Mouse (Mus musculus): ENCODE results near the gene Grb10. TPM values are rescaled to one million over a fixed set of nuclear protein-coding genes. Genes with fewer than 3 reads are reported as not detected.

Grb10 gene
- total and polyA plus RNA-seq, 2 experiments = 3.0 to 4.0 TPM

DNA sequence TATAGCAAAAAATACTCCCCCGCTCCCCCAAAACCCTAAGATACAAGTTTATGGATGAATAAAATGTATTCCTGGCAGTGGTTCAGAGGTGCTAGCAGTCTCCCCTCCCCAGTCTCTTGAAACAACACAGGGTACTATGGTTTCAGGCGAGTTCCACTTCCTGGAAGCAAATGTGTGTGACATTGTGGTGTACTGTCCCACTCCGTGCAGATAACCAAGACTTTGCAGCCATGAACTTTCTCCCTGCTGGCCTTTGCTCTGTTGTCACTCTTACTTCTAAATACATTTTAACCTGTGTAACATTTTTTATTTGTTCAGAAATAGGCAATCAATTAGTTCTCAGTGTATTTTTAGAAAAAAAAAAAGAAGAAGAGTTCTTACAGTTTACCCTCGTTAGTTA lies 20.5 kb upstream of the Grb10 start:
- no peak overlapping the region for H3K4me3 ChIP-seq (ENCODE audit: insufficient read depth, low read depth, low read length)
- H3K36me3 ChIP-seq (ENCODE audit: control insufficient read depth, insufficient read depth, low read length) = no peaks in the 10 kb centered on the region
- WGBS = 40% methylated on average over 4 of the region's 4 CpGs
- H3K4me1 ChIP-seq (ENCODE audit: control insufficient read depth, insufficient read depth, low read length) = no peaks in the 10 kb centered on the region
- no peaks in the 10 kb centered on the region for H3K79me2 ChIP-seq (ENCODE audit: control insufficient read depth, insufficient read depth, low read length)
- H3K9ac ChIP-seq (ENCODE audit: low read depth, low read length) = no peak overlapping the region
- TF ChIP-seq POLR2A (IDR thresholded peaks at IDR 0.05; ENCODE audit: extremely low read depth, insufficient read depth, low read length) (no peak), CTCF (IDR thresholded peaks at IDR 0.05; ENCODE audit: low read depth, low read length) (no peak)
- H3K27me3 ChIP-seq (ENCODE audit: control insufficient read depth, insufficient read depth, low read length) = peaks cover 4% of the 10 kb centered on the region; the same call in 1 of the 2 replicates
- no peak overlapping the region for H3K27ac ChIP-seq (replicated peaks; ENCODE audit: insufficient read depth, low read depth, low read length)
- DNase-seq (ENCODE audit: extremely low read depth, low read depth, low spot score) = peak; percentile 27

- TF ChIP-seq CTCF (IDR thresholded peaks at IDR 0.05; ENCODE audit: low read depth, low read length) (no peak), POLR2A (IDR thresholded peaks at IDR 0.05; ENCODE audit: extremely low read depth, insufficient read depth, low read length) (no peak)
- Histone ChIP-seq H3K4me1 (ENCODE audit: control insufficient read depth, insufficient read depth, low read length) (no peaks in the 10 kb centered on the region), H3K4me3 (ENCODE audit: insufficient read depth, low read depth, low read length) (no peak overlapping the region), H3K9ac (ENCODE audit: low read depth, low read length) (no peak overlapping the region), H3K79me2 (ENCODE audit: control insufficient read depth, insufficient read depth, low read length) (no peaks in the 10 kb centered on the region), H3K36me3 (ENCODE audit: control insufficient read depth, insufficient read depth, low read length) (no peaks in the 10 kb centered on the region), H3K27me3 (ENCODE audit: control insufficient read depth, insufficient read depth, low read length) (no peaks in the 10 kb centered on the region; the same call in 1 of the 2 replicates), H3K27ac (replicated peaks; ENCODE audit: insufficient read depth, low read depth, low read length) (no peak overlapping the region)
- WGBS = 43% methylated on average over 2 of the region's 2 CpGs
- no peak for DNase-seq (ENCODE audit: extremely low read depth, low read depth, low spot score)
These were observed 10.3 kb upstream of the Grb10 start for GRCm38 (mm10) chr11:12048547-12049327.

DNA sequence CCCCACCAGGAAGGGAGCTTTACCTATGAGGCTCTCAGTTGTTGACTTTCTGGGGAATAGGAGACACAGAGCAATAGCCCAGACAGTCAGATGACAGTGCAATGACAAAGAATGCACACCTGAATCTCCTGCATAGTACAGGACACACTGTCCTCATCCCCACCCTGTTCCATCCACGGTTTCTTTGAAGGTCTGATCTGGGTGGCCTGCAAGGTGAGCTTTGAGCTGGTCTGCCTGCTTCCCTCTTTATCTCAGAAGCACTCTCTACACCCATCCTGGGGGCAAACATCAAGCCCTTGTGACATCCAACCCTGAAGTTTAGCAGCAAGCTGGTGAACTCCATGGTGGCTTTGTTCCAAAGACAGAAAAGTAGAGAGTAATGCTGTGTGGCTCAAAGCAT lies 9.7 kb upstream of the Grb10 start:
- no peaks in the 10 kb centered on the region; the same call in 1 of the 2 replicates for H3K27me3 ChIP-seq (ENCODE audit: control insufficient read depth, insufficient read depth, low read length)
- no peak overlapping the region for H3K27ac ChIP-seq (replicated peaks; ENCODE audit: insufficient read depth, low read depth, low read length)
- no peak overlapping the region for H3K4me3 ChIP-seq (ENCODE audit: insufficient read depth, low read depth, low read length)
- H3K4me1 ChIP-seq (ENCODE audit: control insufficient read depth, insufficient read depth, low read length) = no peaks in the 10 kb centered on the region
- H3K9ac ChIP-seq (ENCODE audit: low read depth, low read length) = no peak overlapping the region
- 36% methylated on average over 1 of the region's 1 CpGs for WGBS
- no peaks in the 10 kb centered on the region for H3K36me3 ChIP-seq (ENCODE audit: control insufficient read depth, insufficient read depth, low read length)
- no peak for DNase-seq (ENCODE audit: extremely low read depth, low read depth, low spot score)
- TF ChIP-seq POLR2A (IDR thresholded peaks at IDR 0.05; ENCODE audit: extremely low read depth, insufficient read depth, low read length) (no peak), CTCF (IDR thresholded peaks at IDR 0.05; ENCODE audit: low read depth, low read length) (no peak)
- no peaks in the 10 kb centered on the region for H3K79me2 ChIP-seq (ENCODE audit: control insufficient read depth, insufficient read depth, low read length)

DNA sequence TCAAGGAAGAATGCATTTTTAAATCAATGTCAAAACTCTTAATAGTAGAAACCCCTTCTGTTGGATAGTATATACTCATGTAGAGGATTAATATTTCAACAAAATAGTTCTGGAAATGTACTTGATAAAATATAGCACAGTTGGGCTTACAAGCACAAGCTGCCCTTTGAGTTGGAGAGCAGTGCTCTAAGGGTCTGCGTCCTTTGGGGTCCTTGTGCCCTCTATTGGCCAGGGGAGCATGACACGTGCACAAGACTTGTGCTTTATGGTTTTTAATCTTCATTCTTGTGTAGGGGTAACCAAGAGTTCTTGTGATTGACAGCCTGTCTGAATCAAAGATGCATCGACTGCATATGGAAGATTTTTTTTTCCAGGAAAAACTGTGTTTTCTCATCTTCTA lies 5.8 kb upstream of the Grb10 start:
- Histone ChIP-seq H3K27me3 (ENCODE audit: control insufficient read depth, insufficient read depth, low read length) (peaks cover 5% of the 10 kb centered on the region; the same call in 1 of the 2 replicates), H3K79me2 (ENCODE audit: control insufficient read depth, insufficient read depth, low read length) (no peaks in the 10 kb centered on the region), H3K4me1 (ENCODE audit: control insufficient read depth, insufficient read depth, low read length) (no peaks in the 10 kb centered on the region), H3K4me3 (ENCODE audit: insufficient read depth, low read depth, low read length) (no peak overlapping the region), H3K9ac (ENCODE audit: low read depth, low read length) (no peak overlapping the region), H3K27ac (replicated peaks; ENCODE audit: insufficient read depth, low read depth, low read length) (no peak overlapping the region), H3K36me3 (ENCODE audit: control insufficient read depth, insufficient read depth, low read length) (no peaks in the 10 kb centered on the region)
- 70% methylated on average over 3 of the region's 3 CpGs for WGBS
- no peak for DNase-seq (ENCODE audit: extremely low read depth, low read depth, low spot score)
- TF ChIP-seq POLR2A (IDR thresholded peaks at IDR 0.05; ENCODE audit: extremely low read depth, insufficient read depth, low read length) (no peak), CTCF (IDR thresholded peaks at IDR 0.05; ENCODE audit: low read depth, low read length) (no peak)

- Histone ChIP-seq H3K79me2 (ENCODE audit: control insufficient read depth, insufficient read depth, low read length) (no peaks in the 10 kb centered on the region), H3K4me1 (ENCODE audit: control insufficient read depth, insufficient read depth, low read length) (no peaks in the 10 kb centered on the region), H3K27ac (replicated peaks; ENCODE audit: insufficient read depth, low read depth, low read length) (no peak overlapping the region), H3K36me3 (ENCODE audit: control insufficient read depth, insufficient read depth, low read length) (no peaks in the 10 kb centered on the region), H3K27me3 (ENCODE audit: control insufficient read depth, insufficient read depth, low read length) (peaks cover 16% of the 10 kb centered on the region), H3K9ac (ENCODE audit: low read depth, low read length) (no peak overlapping the region), H3K4me3 (ENCODE audit: insufficient read depth, low read depth, low read length) (no peak overlapping the region)
- no peak for DNase-seq (ENCODE audit: extremely low read depth, low read depth, low spot score)
- no peak for TF ChIP-seq POLR2A (IDR thresholded peaks at IDR 0.05; ENCODE audit: extremely low read depth, insufficient read depth, low read length)
- TF ChIP-seq CTCF (IDR thresholded peaks at IDR 0.05; ENCODE audit: low read depth, low read length) = no peak
- WGBS = 61% methylated on average over 4 of the region's 4 CpGs
These were observed 3.3 kb upstream of the Grb10 start for GRCm38 (mm10) chr11:12041787-12042186.

- no peak for TF ChIP-seq POLR2A (IDR thresholded peaks at IDR 0.05; ENCODE audit: extremely low read depth, insufficient read depth, low read length)
- TF ChIP-seq CTCF (IDR thresholded peaks at IDR 0.05; ENCODE audit: low read depth, low read length) = no peak
- H3K27me3 ChIP-seq (ENCODE audit: control insufficient read depth, insufficient read depth, low read length) = peaks cover 19% of the 10 kb centered on the region
- H3K27ac ChIP-seq (replicated peaks; ENCODE audit: insufficient read depth, low read depth, low read length) = no peak overlapping the region
- 37% methylated on average over 6 of the region's 6 CpGs for WGBS
- no peak overlapping the region for H3K4me3 ChIP-seq (ENCODE audit: insufficient read depth, low read depth, low read length)
- no peak for DNase-seq (ENCODE audit: extremely low read depth, low read depth, low spot score)
- no peaks in the 10 kb centered on the region for H3K4me1 ChIP-seq (ENCODE audit: control insufficient read depth, insufficient read depth, low read length)
- H3K79me2 ChIP-seq (ENCODE audit: control insufficient read depth, insufficient read depth, low read length) = no peaks in the 10 kb centered on the region
- no peak overlapping the region for H3K9ac ChIP-seq (ENCODE audit: low read depth, low read length)
- H3K36me3 ChIP-seq (ENCODE audit: control insufficient read depth, insufficient read depth, low read length) = no peaks in the 10 kb centered on the region
These were observed 2.9 kb upstream of the Grb10 start for GRCm38 (mm10) chr11:12041379-12041778.

Measured in liver, adult 2 months (tissue).